Mouse (Mus musculus) ovary, postnatal 36 days (tissue): ENCODE data around the gene Sar1a.

Source experiments
- DNase-seq: peaks from one replicate; pipeline ENCODE4 v3.0.0; 2022; ENCODE audit warnings: low spot score, mixed read lengths

Sar1a gene

GRCm38 (mm10) chr10:61734377-61734776, 54.3 kb downstream of the Sar1a start:
- no peak for DNase-seq

GRCm38 (mm10) chr10:61736671-61737078, 56.6 kb downstream of the Sar1a start:
- DNase-seq, result no peak

- no peak for DNase-seq
Measured at GRCm38 (mm10) chr10:61737537-61737936, 57.4 kb downstream of the Sar1a start.

GRCm38 (mm10) chr10:61738126-61738525, 58.0 kb downstream of the Sar1a start:
- no peak for DNase-seq

- DNase-seq, result no peak
Measured at GRCm38 (mm10) chr10:61741306-61741705, 61.2 kb downstream of the Sar1a start.

GRCm38 (mm10) chr10:61741873-61742272, 61.8 kb downstream of the Sar1a start:
- no peak for DNase-seq

GRCm38 (mm10) chr10:61742336-61742735, 62.2 kb downstream of the Sar1a start:
- DNase-seq, result no peak
